Mouse (Mus musculus) large intestine, adult 2 months (tissue): Measurements from ENCODE around the gene Dgkd. TPM values are rescaled to one million over a fixed set of nuclear protein-coding genes. Genes with fewer than 3 reads are reported as not detected.

ENCODE experiments used
- polyA plus RNA-seq: library from polyadenylated mRNA; depleted of rRNA; stranded (reverse); fragments of >200 nt; gene quantifications from 2 replicates; pipeline ENCODE4 v1.2.3, GENCODE M21; 2012; rRNA removed

Dgkd gene
- polyA plus RNA-seq, 1 experiment: 55.4 TPM

Other genes with a start within 250 kb of the Dgkd start
- gene Inpp5d, start 233.0 kb upstream of the Dgkd start, polyA plus RNA-seq: 21.1 and 31.7 TPM in 2 replicates
- 16.2 and 19.1 TPM in 2 replicates for gene Atg16l1, start 97.4 kb upstream of the Dgkd start, polyA plus RNA-seq
- gene Sag, start 49.6 kb upstream of the Dgkd start, polyA plus RNA-seq: 0.16 and 0.45 TPM in 2 replicates
- gene Usp40, start 155.3 kb downstream of the Dgkd start, polyA plus RNA-seq: 6.0 and 10.4 TPM in 2 replicates
- 0.24 and 0.67 TPM in 2 replicates for gene Ugt1a10, start 202.1 kb downstream of the Dgkd start, polyA plus RNA-seq
- 0.17 and 1.1 TPM in 2 replicates for gene Ugt1a9, start 217.5 kb downstream of the Dgkd start, polyA plus RNA-seq
- not detected in 2 replicates for gene Ugt1a8, start 234.5 kb downstream of the Dgkd start, polyA plus RNA-seq
- gene Ugt1a7c, start 241.8 kb downstream of the Dgkd start, polyA plus RNA-seq: 12.4 and 34.3 TPM in 2 replicates
- gene Ugt1a6b, start 250.0 kb downstream of the Dgkd start, polyA plus RNA-seq: 2.2 and 3.1 TPM in 2 replicates